Mouse (Mus musculus): ENCODE data around the gene Ssr2. TPM values are rescaled to one million over a fixed set of nuclear protein-coding genes. Genes with fewer than 3 reads are reported as not detected.

The Ssr2 gene
- polyA plus RNA-seq, 1 experiment from 2014 or later: 155 TPM

DNA sequence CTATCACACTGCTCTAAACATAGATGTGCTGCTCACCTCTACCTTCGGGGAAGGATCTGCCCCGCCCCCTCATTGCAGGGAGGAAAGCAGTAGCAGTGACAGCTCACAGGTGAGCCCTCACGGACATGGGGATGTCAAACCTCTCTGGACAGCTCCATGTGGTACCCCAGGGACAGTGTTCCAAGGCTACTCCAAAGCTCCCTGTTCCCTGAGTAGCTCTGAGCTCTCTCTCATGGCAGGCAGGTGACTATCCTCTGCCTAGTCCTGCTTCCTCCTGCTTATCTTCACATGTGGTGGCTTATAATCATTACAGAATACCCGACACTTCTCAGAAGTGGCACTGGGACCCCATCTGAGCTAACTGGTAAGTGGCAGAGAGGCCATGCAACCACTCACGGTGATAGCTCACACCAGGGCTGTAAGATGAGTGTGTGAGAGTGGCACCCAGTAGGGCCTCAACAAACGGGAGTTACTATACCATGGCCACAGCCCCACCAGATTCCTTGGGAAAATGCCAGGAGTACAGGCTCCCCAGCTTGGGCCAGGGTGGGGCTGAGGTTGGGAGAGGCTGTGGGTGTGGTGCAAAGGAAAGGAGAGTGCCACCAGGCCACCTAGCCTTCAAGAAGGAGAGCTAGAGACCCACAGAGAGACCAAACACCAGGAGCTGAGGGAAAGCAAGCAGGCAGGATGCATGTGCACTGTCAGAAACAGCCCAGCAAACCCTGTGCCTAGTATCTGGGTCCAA is 28.8 kb upstream of the Ssr2 start:
- H3K9ac ChIP-seq (ENCODE audit: low read length): no peak overlapping the region
- ATAC-seq: no peak
- no peak overlapping the region for H3K4me3 ChIP-seq (ENCODE audit: low read depth, low read length)
- H3K4me1 ChIP-seq (ENCODE audit: control insufficient read depth, insufficient read depth, low read length): peaks cover 2% of the 10 kb centered on the region; the same call in 1 of the 2 replicates
- no peaks in the 10 kb centered on the region; the same call in 1 of the 2 replicates for H3K36me3 ChIP-seq (ENCODE audit: control insufficient read depth, insufficient read depth, low read length)
- no peak overlapping the region for H3K27ac ChIP-seq (ENCODE audit: low read depth, low read length)
- H3K9me3 ChIP-seq (replicated peaks; ENCODE audit: control insufficient read depth, low read length): no peaks in the 10 kb centered on the region
- no peak overlapping the region for H3K4me2 ChIP-seq (ENCODE audit: low read length)
- no peak for DNase-seq (ENCODE audit: low spot score)
- WGBS: 83% methylated on average over 6 of the region's 6 CpGs
- H3K27me3 ChIP-seq (replicated peaks; ENCODE audit: control insufficient read depth, insufficient read depth, low read length): no peaks in the 10 kb centered on the region

GRCm38 (mm10) chr3:88548180-88548917 is 27.3 kb upstream of the Ssr2 start, which contains the start of gene Rab25:
Gene Rab25, minus strand, starts transcription at chr3:88548300.
- Histone ChIP-seq H3K27ac (ENCODE audit: low read depth, low read length) (no peak within 1 kb of the TSS), H3K4me2 (ENCODE audit: low read length) (no peak within 1 kb of the TSS), H3K9me3 (replicated peaks; ENCODE audit: control insufficient read depth, low read length) (no peaks in the 10 kb centered on the region), H3K27me3 (replicated peaks; ENCODE audit: control insufficient read depth, insufficient read depth, low read length) (no peaks in the 10 kb centered on the region), H3K9ac (ENCODE audit: low read length) (no peak within 1 kb of the TSS), H3K4me3 (ENCODE audit: low read depth, low read length) (no peak within 1 kb of the TSS), H3K4me1 (ENCODE audit: control insufficient read depth, insufficient read depth, low read length) (peaks cover 7% of the 10 kb centered on the region; the same call in 1 of the 2 replicates), H3K36me3 (ENCODE audit: control insufficient read depth, insufficient read depth, low read length) (no peaks in the 10 kb centered on the region)
- no peak for ATAC-seq
- no peak for DNase-seq (ENCODE audit: low spot score)
- WGBS: 55% methylated on average over 18 of the region's 18 CpGs

DNA sequence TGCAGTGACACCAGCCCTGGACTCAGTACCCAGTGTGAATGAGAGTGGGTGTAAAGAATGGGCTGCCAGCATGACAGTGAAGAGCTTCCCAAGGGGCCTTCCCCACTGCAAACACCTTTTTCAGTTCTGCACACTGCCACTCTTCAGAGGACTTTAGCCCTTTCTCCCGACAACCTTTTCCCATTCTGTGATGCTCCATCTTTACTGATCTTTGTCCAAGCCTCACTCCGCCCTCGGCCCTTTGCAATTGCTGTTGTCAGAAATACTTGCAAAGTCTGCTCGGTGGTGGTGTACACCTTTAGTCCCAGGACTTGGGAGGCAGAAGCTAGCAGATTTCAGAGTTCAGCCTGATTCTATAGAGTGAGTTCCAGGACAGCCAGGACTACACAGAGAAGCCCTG is 24.1 kb upstream of the Ssr2 start:
- no peak for DNase-seq (ENCODE audit: low spot score)

GRCm38 (mm10) chr3:88552082-88552645 is 23.5 kb upstream of the Ssr2 start:
- Histone ChIP-seq H3K9ac (ENCODE audit: low read length) (peak overlapping the region; percentile 94), H3K27me3 (replicated peaks; ENCODE audit: control insufficient read depth, insufficient read depth, low read length) (no peaks in the 10 kb centered on the region), H3K36me3 (ENCODE audit: control insufficient read depth, insufficient read depth, low read length) (peaks cover 16% of the 10 kb centered on the region), H3K27ac (ENCODE audit: low read depth, low read length) (peak overlapping the region; percentile 94; the same call in 1 of the 2 replicates), H3K4me2 (ENCODE audit: low read length) (peak overlapping the region; percentile 81), H3K4me1 (ENCODE audit: control insufficient read depth, insufficient read depth, low read length) (peaks cover 16% of the 10 kb centered on the region), H3K9me3 (replicated peaks; ENCODE audit: control insufficient read depth, low read length) (no peaks in the 10 kb centered on the region), H3K4me3 (ENCODE audit: low read depth, low read length) (peak overlapping the region; percentile 93)
- 27% methylated on average over 16 of the region's 16 CpGs for WGBS
- ATAC-seq (no peak), DNase-seq (ENCODE audit: low spot score) (no peak)

More for the DNA sequence above, 24.1 kb upstream of the Ssr2 start:
- Histone ChIP-seq H3K9ac (ENCODE audit: low read length) (no peak overlapping the region), H3K36me3 (ENCODE audit: control insufficient read depth, insufficient read depth, low read length) (peaks cover 10% of the 10 kb centered on the region), H3K4me3 (ENCODE audit: low read depth, low read length) (no peak overlapping the region), H3K4me2 (ENCODE audit: low read length) (peak overlapping the region; percentile 81; the same call in 1 of the 2 replicates), H3K4me1 (ENCODE audit: control insufficient read depth, insufficient read depth, low read length) (peaks cover 16% of the 10 kb centered on the region), H3K27me3 (replicated peaks; ENCODE audit: control insufficient read depth, insufficient read depth, low read length) (no peaks in the 10 kb centered on the region), H3K9me3 (replicated peaks; ENCODE audit: control insufficient read depth, low read length) (no peaks in the 10 kb centered on the region), H3K27ac (ENCODE audit: low read depth, low read length) (no peak overlapping the region)
- WGBS: 83% methylated on average over 4 of the region's 4 CpGs
- no peak for ATAC-seq

- Histone ChIP-seq H3K9me3 (replicated peaks; ENCODE audit: control insufficient read depth, low read length) (no peaks in the 10 kb centered on the region), H3K27ac (ENCODE audit: low read depth, low read length) (peak within 1 kb of the TSS; percentile 94), H3K36me3 (ENCODE audit: control insufficient read depth, insufficient read depth, low read length) (peaks cover 21% of the 10 kb centered on the region), H3K4me1 (ENCODE audit: control insufficient read depth, insufficient read depth, low read length) (peaks cover 16% of the 10 kb centered on the region), H3K4me3 (ENCODE audit: low read depth, low read length) (peak within 1 kb of the TSS; percentile 93), H3K4me2 (ENCODE audit: low read length) (peak within 1 kb of the TSS; percentile 81), H3K27me3 (replicated peaks; ENCODE audit: control insufficient read depth, insufficient read depth, low read length) (no peaks in the 10 kb centered on the region), H3K9ac (ENCODE audit: low read length) (peak within 1 kb of the TSS; percentile 94)
- DNase-seq (ENCODE audit: low spot score) (peak; percentile 99), ATAC-seq (peak; percentile 92)
- WGBS: 0% methylated on average over 48 of the region's 48 CpGs
These were observed 22.8 kb upstream of the Ssr2 start, which contains the start of gene Lamtor2 for GRCm38 (mm10) chr3:88552676-88553524. Gene Lamtor2, minus strand, starts transcription at chr3:88553074.

GRCm38 (mm10) chr3:88553525-88553879 is 22.2 kb upstream of the Ssr2 start, which contains the start of gene Ubqln4:
Gene Ubqln4, plus strand, starts transcription at chr3:88553758.
- ATAC-seq: peak; percentile 88
- Histone ChIP-seq H3K4me3 (ENCODE audit: low read depth, low read length) (peak within 1 kb of the TSS; percentile 93), H3K4me2 (ENCODE audit: low read length) (peak within 1 kb of the TSS; percentile 81), H3K27ac (ENCODE audit: low read depth, low read length) (peak within 1 kb of the TSS; percentile 94), H3K27me3 (replicated peaks; ENCODE audit: control insufficient read depth, insufficient read depth, low read length) (no peaks in the 10 kb centered on the region), H3K9me3 (replicated peaks; ENCODE audit: control insufficient read depth, low read length) (no peaks in the 10 kb centered on the region), H3K4me1 (ENCODE audit: control insufficient read depth, insufficient read depth, low read length) (peaks cover 16% of the 10 kb centered on the region), H3K36me3 (ENCODE audit: control insufficient read depth, insufficient read depth, low read length) (peaks cover 24% of the 10 kb centered on the region), H3K9ac (ENCODE audit: low read length) (peak within 1 kb of the TSS; percentile 94)
- peak; percentile 88 for DNase-seq (ENCODE audit: low spot score)
- 0% methylated on average over 36 of the region's 37 CpGs for WGBS

- Histone ChIP-seq H3K27me3 (replicated peaks; ENCODE audit: control insufficient read depth, insufficient read depth, low read length) (no peaks in the 10 kb centered on the region), H3K9me3 (replicated peaks; ENCODE audit: control insufficient read depth, low read length) (no peaks in the 10 kb centered on the region), H3K4me2 (ENCODE audit: low read length) (peak overlapping the region; percentile 81), H3K27ac (ENCODE audit: low read depth, low read length) (peak overlapping the region; percentile 94), H3K36me3 (ENCODE audit: control insufficient read depth, insufficient read depth, low read length) (peaks cover 29% of the 10 kb centered on the region), H3K9ac (ENCODE audit: low read length) (peak overlapping the region; percentile 94), H3K4me1 (ENCODE audit: control insufficient read depth, insufficient read depth, low read length) (peaks cover 16% of the 10 kb centered on the region), H3K4me3 (ENCODE audit: low read depth, low read length) (peak overlapping the region; percentile 93)
- ATAC-seq (peak; percentile 42), DNase-seq (ENCODE audit: low spot score) (peak; percentile 84)
- WGBS: under 1% methylated on average over 40 of the region's 41 CpGs
These were observed 21.6 kb upstream of the Ssr2 start for GRCm38 (mm10) chr3:88553880-88554586.
